Mouse (Mus musculus) layer of hippocampus, postnatal 10 days (tissue): ENCODE results near the gene March1. TPM values are rescaled to one million over a fixed set of nuclear protein-coding genes. Genes with fewer than 3 reads are reported as not detected.
"Not testable (repeated sequence)": the region's sequence is repeated elsewhere in the genome, so short reads cannot be mapped to it uniquely, and the experiment has no call there.

Source experiments
- DNase-seq, 2 experiments: peaks; one replicate each; pipeline ENCODE4 v3.0.0; 2021; ENCODE audit warnings: low spot score in 2 of 2
- total RNA-seq, 2 experiments: library from RNA; stranded (reverse); gene quantifications; 2 replicates each; pipeline ENCODE4 v1.2.3; 2021

March1 gene
- total RNA-seq, 2 experiments from 2014 or later: 77.6 to 80.4 TPM

DNA sequence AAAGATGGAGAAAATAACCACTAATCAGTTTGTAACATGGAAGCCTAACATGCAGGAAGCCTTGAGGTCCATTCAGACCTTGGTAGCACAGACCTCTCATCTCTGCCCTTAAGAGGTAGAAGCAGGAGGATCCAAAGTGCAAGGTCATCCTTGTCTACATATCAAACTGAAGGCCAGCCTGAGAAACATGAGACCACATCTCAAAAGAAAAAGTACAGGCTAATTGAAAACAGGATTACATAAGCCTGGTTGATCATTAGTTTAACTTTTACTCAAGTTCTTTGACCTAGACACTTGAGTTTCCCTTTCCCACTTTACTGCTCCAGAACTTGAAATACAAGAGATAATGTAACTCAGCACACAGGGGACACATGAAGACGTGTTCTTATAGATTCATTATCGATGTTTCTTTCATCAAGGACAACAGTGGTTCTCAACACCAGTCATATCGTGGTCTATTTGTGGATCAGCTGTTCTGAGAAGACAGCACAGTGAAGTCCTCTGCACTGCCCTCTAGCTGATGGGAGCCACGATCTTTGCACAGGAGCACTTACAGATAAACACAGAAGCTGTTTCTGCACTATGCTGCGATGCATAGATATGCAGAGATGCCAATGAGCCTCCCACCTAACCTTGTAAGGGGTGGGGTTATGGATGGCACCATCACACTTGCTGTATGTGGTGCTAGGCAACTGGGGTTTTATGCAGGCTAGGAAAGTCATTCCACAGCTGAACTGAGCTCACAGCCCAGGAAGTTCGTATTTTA lies 789.1 kb downstream of the March1 start:
- DNase-seq: no peak

DNA sequence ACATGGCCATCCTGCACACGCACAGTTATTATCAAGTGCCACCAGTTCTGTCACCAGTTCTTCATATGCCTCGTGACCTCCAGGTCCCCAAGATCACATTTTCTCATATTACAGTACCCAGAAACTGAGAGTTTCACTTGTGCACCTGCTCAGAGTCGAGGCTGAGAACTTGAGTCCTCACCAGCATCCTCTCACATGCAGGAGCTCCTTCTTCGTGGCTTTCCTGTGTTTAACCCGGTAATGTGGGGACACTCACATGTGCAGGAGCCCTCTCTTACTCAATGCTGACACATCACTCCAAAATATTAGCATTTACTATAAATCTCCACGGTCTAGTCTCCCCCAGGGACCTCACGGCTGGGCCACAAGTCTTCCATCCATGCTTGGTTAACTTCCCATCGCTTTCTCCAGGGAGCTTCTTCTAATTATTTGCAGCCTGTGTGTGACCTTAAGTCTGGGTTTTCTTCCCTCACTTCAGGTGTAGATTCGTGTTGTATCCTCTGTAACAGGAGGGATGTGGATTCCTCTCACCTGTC lies 792.4 kb downstream of the March1 start:
- no peak for DNase-seq

DNA sequence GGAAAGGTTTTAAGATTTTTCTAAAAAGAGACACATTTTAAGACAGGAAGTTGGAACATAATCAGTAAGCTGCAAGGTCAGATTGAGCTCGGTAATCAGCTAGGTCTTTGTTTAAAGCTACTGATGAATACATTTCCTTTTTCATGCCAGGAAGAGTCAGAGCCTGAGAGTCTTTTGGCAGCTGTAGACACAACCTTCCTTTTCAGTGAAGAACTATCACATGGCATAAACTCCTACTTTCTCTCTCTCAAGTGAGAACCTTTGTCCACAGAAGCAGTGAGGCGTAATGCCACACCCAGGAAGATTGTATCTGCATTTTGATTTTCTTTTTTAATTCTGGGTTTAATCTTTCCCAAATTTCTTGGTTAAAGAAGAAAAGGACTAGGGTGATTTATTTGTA lies 795.4 kb downstream of the March1 start:
- DNase-seq: no peak

DNA sequence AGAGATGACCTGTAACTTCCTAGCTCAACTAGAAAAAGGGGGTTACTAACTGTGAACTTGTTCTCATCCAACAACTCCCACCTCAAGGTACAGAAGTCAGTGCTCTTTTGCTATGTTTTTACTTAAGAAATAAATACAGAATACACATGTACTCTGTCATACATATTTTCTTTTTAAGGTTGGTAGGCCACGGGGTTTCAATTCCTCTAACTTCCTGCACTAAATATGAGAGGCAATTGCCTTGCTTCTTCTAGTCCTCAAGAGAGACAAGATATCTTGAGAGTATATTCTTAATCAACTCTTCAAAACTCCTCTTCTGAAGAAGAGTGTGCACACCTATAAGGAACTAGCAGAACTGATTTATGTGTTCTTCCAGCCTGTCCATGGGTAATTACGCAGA lies 797.5 kb downstream of the March1 start:
- DNase-seq: no peak

DNA sequence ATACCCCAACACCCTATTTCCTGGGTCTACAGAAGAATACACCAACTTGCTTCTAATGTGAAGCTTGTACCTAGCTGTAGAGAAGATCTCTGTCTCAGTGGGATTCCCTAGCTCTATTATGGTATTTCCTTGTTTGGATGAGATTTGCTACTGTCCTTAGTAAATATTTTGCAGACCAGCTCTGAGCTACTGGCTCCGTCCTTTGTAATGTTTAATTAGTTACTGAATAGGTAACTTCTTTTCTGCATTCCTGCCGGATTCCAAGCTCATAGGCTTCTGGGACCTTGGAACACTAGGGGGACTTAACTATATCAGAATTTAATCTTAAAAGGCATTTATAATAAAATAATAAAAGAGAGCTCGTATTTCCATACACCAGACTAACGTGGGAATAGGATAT lies 799.9 kb downstream of the March1 start:
- DNase-seq: not testable (repeated sequence)

DNA sequence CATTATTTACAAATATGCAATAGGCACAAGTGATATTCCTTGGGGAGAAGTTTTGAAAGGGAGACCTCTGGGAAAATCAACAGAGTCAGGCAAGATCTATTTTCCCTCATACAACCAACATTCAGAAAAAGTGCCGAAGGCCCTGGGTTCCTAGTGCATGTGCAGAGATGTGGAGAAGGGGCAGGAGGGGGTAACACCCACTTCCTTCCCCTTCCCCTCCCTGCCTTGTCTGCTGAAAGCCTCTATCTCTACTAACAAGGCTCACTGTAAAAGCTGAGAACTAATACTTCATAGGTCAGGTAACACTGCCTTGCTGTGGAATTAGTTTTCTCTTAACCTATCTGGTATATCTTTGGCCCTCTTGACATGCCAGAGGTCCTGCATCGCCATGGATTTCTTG lies 812.9 kb downstream of the March1 start:
- no peak for DNase-seq

DNA sequence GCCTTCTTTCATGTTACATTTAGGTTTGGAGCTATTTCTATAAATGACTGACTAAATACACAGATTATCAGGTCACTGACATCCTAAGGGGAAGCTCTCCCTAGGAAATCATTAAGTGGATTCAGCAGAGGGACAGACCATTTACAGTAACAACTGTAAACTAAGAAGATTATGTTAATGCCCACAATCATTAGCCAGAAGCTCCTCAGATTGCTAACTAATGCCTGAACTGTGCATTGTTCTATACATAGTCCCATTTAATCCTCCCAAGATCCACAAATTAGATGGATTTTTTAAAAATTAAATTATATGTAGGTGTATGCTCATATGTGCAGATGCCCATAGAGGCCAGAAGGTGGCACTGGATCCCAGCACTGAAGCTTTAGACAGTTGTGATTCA lies 815.9 kb downstream of the March1 start:
- no peak for DNase-seq

DNA sequence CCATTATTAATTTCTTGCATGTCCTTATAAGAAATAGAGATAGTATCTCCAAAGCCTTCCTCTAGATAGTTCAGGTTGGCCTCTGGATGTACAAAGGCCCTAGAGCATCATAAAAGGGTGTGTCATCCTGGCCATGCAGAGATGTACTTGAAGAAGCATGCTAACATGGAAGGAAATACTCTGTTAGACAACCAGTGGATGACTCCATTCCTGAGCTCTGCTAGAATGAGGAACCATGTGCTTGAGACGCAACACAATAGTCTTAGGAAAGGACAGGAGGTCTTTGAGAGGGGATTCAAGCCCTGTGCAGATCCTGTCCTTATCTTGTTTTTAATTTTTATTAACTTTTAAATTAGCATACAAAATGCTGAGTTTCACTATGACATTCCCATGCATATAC lies 819.1 kb downstream of the March1 start:
- DNase-seq: no peak

DNA sequence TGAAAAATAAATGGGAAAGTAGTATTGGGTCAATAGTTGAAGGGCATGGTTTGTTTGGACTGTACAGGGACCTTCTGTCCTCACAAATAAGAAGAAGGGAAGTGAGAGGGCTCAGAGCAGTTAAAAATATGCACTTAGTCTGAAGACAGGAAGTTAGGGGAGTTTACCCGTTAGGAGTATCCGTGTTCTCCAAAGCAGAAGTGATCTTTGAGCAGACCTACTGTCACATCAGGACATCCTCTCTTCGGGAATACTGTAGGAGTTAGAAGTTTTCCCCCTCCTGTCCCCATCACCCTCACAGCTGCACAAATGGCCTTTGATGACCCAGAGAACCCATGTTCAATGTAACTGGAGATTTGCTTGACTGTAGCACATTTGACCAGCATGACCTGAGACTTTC lies 820.2 kb downstream of the March1 start:
- DNase-seq: no peak

DNA sequence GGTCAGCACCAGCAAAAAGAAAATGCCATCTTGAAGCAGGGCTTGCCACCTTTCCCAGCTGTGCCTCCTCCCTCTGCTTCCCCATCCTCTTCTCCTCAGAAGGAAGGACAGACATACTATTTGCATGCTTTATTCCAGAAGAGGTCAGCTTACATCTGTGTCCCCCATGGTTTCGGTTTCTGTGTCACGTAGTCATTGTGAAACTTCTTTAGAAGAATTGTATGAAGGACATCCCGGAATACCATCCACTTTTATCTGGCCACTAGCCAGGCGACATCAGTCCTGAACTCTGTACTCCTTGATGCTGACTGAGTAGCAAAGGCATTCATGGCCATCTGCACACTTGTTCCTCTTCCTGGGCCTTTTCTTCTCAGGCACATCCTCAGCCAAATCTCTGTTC lies 820.8 kb downstream of the March1 start:
- DNase-seq: no peak

DNA sequence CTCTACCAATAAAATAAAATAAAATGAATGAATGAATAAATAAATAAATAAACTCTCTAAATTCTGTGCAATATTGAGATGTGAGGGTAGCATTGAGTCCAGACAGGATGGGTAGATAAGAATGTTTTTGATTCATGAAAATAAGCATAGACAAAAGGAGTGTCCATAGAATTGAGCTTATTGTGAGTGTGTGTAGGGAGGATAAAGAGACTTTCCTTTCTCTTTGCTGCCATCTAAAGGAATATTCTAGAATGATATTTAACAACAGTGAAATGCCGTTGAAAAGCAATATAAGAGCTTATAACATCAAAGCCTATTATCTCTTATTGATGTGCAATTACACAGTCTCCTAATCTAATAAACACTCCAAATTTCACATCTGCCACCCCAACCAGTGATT lies 823.4 kb downstream of the March1 start:
- DNase-seq: no peak

DNA sequence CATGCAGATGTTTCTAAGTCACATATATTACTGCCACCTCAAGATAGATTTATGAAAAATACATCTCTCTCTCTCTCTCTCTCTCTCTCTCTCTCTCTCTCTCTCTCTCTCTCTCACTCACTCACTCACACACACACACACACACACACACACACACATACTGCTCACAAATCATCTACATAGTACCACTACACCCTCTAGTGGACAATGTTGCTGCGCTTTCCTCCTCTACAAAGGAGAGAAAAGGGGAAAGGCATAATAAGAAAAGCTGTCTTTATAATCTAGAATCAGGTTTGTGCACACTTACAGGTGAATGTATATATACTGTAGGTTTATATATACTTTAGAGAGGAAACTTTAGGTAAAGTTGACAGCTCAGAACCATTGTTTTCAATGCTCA lies 825.1 kb downstream of the March1 start:
- DNase-seq: peak; percentile 46 to 48

DNA sequence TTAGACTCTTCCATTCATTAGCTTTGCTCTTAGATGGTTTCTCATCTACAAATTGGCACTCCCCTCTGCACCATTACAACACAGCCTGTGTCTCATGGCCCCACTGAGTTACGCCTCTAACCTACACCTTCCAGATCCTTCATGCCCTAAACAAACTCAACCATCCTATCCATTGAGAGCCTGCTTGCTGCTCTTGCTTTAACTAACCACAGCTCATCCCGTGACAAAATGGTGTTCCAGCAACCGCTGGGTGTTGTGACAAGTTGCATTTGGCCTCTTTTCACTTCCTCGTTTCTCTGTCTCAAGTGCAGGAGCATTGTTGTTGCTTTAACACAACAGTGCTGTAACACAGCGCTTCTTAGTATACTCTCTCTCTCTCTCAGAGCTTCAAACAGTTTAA lies 826.4 kb downstream of the March1 start:
- DNase-seq: no peak

DNA sequence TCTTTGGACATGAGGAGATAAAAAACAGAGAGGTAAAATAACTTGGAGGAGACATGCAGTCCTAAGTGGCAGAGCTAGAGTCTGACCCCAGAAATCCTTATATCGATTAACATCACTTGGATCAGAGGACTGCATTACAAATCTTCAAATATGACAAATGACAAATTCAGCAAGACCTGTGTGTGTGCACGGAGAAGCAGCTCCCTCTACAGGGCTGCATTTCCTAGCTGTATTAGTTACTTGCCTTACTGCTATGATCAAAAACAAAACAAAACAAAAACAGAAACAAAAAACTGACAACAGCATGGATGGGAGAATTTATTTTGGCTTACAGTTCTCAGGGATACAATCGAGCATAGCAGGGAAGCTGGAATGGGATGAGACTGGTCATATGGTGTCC lies 827.7 kb downstream of the March1 start:
- DNase-seq: no peak

DNA sequence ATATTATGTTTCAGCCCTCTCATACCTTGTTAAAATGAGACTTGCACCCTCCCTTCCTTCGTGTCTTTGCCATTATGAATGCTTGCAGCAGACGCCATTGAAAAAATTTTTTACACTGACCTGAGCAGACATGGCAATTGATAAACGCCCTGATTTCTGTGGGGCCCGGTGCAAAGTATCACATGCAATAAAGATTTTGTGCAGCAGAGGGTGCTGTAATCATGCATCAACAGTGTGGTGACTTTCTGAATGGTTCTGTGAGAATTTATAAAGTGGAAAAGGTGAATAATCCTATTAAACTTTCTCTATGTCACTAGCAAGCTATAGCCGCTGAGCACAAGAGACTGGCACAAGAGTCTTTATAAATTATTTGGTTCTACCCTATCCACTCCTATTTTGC lies 833.0 kb downstream of the March1 start:
- DNase-seq: peak; percentile 59 to 72

DNA sequence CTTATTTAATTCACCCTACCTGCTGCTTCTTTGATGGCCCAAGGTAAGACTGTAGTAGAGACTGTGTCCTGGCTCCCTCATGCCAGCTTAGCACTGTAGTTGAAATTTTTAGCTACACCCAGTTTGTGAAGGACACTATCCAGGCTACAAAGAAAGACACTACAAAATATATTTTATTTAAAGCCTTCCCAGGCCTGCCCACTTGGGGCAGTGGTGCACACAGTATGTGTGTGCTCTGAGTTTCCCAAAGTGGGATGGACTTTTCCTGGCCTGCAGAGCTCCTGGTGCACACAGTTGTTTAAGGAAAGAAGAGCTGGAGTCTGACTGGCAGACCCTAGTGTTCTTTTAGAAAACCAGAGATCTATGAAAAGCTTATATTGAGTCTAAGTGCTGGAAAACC lies 839.4 kb downstream of the March1 start:
- no peak for DNase-seq

DNA sequence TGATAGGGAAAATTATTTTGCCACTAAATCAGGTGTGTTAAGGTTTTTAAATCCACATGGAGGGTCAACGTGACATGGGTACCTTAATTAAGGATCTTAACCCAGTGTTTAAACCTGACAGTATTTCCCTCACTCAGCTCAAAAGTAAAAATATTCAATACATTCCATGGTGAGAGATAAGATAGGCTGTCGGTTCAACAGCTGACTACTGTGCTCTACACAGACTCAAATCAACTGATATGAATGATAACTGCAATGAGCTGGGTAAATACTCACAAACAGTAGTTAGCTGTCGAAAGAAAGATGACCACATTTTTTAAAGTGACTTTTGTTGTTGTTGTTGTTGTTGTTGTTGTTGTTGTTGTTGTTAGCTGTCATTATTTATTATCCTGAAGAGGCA lies 852.1 kb downstream of the March1 start:
- DNase-seq: no peak

DNA sequence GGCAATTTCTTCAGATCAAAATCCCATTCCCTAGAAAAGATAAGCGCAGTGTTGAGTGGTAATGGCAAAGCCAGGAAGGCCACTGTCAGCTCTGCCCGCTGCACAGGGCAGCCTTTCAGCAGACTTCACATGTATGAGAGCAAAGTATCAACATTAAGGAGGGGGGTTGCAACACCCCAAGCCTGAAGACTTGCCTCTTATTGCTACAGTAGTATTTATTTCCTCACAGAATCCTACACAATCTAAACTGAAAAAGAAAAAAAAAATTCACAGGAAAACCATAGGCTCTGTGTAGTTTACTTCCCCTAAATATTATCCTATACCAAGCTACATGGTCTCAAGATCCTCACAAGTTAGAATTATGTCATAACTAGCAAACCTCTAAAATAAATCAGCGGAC lies 859.2 kb downstream of the March1 start:
- no peak for DNase-seq

DNA sequence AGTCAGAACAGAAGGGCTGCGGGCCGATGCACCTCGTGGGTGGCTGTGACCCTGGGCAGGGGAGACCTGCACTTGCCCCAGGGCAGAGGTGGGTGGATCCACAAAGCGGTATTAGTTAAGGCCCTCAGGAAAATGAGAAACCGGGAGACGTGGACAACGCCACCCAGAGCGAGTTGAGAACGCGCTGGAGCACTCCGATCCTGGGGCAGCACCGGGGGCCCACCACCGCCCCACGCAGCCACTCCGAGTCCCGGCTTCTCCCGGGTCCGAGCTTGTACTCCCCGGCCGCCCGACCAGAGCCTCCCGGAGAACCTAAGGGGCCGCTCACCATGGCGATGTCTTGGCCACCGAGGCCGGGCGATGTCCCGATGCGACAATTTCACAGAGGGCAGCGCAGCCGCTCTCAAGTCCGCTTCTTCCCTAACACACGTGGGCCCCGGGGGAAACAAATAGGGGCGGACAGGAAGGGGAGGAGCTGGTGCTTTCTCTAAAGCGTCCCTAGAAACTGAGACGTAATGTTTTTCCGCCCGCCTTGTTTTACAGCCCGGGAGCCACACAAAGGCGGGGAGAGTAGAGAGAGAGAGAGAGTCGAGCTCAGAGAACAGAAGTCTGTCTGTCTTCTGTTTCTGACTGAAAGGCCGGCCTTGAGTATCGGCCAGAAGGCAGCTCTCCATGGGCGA lies 868.5 kb downstream of the March1 start, which contains the start of gene Tma16:
Gene Tma16, minus strand, starts transcription at position 447 of the 680 bp plus-strand sequence.
- DNase-seq: peak; percentile 89 to 90

DNA sequence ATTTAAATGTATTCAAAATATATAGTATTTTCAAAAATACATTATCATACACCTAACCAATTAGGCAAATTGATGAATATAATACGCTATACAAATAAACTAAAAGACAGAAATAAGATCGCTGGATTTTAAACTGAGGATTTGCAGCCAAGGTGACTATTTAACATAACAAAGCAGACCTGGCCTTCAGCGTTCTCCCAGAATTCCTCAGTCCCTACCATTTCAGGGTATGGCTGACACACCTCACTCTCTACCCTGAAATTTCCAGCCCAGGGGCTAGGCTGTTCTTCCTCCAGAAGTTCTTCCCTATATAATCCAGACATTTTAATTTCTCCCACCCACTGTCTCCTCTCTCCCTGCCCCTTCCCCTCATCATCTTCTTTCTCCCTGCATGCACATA lies 870.9 kb downstream of the March1 start:
- DNase-seq: no peak

DNA sequence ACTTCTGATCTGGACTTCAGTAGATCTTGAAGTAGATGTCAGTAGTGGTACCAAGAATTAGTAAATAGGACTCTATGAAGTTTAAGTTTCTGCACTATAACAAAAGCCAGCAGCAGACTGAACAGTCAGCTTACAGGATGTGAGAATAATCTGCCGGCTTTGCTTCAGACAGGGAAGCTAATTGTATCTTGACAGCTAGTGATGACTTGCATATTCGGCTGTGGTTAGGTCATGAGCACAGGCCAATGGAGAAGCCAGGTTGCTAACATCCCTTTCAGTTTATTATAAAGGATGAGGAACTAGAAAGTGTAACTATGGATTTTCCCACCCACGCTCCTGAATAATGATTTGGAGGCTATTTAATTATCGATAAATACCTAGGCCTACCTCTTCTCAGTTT lies 872.9 kb downstream of the March1 start:
- no peak for DNase-seq

DNA sequence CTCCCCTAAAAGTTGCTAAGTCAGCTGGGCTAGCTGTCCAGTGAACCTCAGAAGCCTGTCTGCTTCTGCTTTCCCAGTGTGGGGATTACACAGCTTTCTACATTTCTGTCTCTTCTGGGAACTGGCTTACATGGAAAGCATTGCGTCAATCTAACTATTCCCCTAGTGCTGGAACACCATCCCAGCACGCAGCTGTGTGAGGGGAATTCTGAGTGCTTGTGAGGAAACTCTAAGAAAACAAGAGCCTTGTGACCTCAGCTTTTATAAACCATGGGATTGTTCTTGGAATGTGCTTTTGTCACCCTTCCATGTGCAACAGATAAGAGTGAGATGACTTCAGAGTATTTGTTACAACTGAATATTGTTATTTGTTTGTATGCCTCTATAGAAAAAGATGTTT lies 876.8 kb downstream of the March1 start:
- DNase-seq: no peak

DNA sequence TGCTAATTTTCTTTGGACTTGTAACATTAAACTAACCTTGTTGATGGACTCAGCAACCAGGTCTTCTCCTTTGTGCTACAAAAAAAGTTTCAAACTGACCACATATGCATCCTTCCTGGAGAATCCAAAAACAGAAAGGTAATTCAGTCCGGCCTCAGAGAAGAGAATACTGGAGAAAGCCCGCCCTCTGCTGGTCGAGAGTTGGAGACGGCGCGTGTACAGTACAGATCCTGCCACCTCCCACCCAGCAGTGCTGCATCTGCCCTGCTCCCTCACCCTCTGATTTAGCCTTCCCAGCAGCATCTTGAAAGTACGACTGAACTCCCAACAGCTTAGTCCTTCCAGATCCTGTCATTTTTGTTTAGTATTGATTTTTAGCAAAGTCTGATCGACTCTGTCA lies 878.0 kb downstream of the March1 start:
- peak; percentile 86 to 89 for DNase-seq
